ENCODE assay signal across 8 mouse cellular contexts in the genomic region with DNA sequence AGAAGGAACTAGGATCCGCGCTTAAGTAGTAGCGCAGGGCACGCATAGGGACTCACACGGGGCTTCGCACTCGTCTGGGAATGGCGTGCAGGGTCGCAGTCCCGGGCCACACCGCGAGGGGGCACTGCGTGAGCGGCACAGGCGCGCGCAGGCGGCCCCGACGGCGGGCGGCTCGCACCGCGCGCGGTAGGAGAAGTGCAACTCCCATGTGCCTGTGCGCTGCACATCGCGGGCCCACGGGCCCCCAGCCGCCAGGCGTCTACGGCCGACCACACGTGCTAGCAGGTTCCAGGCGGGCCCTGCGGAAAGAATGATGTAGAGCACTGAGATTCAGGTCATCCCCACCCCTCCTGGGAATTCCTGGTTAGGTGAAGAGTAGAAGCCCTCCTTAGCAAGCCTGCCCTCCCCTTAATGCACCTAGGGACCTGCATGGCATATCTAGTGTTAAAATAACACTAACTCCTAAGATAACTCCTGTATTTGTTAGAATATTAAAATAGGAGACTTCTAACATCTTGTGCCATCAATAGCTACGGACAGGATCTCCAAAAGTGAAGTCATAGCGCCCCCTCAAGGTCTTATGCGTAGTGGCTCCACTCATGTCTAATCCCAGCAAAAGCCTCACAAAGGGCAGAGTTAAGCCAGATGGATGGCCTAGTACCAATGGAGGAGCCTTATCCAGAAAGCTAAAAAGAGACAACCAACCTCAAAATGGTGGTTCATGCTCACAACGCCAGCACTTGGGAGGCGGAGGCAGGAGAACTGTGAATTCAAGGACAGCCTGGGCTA. TPM values are rescaled to one million over a fixed set of nuclear protein-coding genes. Genes with fewer than 3 reads are reported as not detected.
DNase-seq lines count a peak whose midpoint lies in the region; ATAC-seq and TF ChIP-seq lines count a peak whose summit lies in the region.

No protein-coding gene starts in this region.

- H3K4me1 ChIP-seq in forebrain, embryonic 11.5 days (replicated peaks; ENCODE audit: control insufficient read depth, insufficient read depth, low read length) = peaks cover 13% of the 10 kb centered on the region
- H3K4me1 ChIP-seq in kidney, adult 2 months (ENCODE audit: control insufficient read depth, insufficient read depth, low read length) = no peaks in the 10 kb centered on the region
- H3K4me1 ChIP-seq in liver, embryonic 14.5 days (replicated peaks; ENCODE audit: control insufficient read depth in 2 of 2, insufficient read depth in 2 of 2, low read length in 1 of 2) = no peaks in the 10 kb centered on the region; a peak in 1 of 4 replicates
- H3K4me1 ChIP-seq in olfactory bulb, adult 2 months (ENCODE audit: control insufficient read depth, insufficient read depth, low read length) = peaks cover 12% of the 10 kb centered on the region; the same call in 1 of the 2 replicates

- peak overlapping the region; percentile 32 for H3K9ac ChIP-seq in forebrain, embryonic 11.5 days (ENCODE audit: low read length)
- no peak overlapping the region for H3K9ac ChIP-seq in liver, embryonic 14.5 days (replicated peaks)

- TF ChIP-seq EP300 in liver, embryonic 14.5 days (IDR thresholded peaks at IDR 0.05; ENCODE audit: low read depth) = no peak

- H3K4me2 ChIP-seq in forebrain, embryonic 11.5 days (ENCODE audit: low read depth, low read length, severe bottlenecking) = peak overlapping the region; percentile 44
- no peak overlapping the region for H3K4me2 ChIP-seq in liver, embryonic 14.5 days (ENCODE audit: low read depth)

- peak; percentile 47 for TF ChIP-seq CTCF in left cerebral cortex, adult 2 months (IDR thresholded peaks at IDR 0.05)
- peak; percentile 68 for TF ChIP-seq CTCF in kidney, adult 2 months (conservative IDR thresholded peaks at IDR 0.05; ENCODE audit: insufficient read depth, insufficient read length, low read depth, low read length)
- TF ChIP-seq CTCF in liver, embryonic 14.5 days (IDR thresholded peaks at IDR 0.05; ENCODE audit: low read depth) = peak; percentile 57
- peak; percentile 60 for TF ChIP-seq CTCF in olfactory bulb, adult 2 months (IDR thresholded peaks at IDR 0.05; ENCODE audit: insufficient read depth, low read depth, low read length)

- no peak overlapping the region for H3K27ac ChIP-seq in left cerebral cortex, adult 2 months
- H3K27ac ChIP-seq in forebrain, embryonic 11.5 days (ENCODE audit: low read depth, low read length) = no peak overlapping the region
- no peak overlapping the region for H3K27ac ChIP-seq in kidney, adult 2 months (ENCODE audit: insufficient read depth, low read depth, low read length)
- H3K27ac ChIP-seq in liver, embryonic 14.5 days = no peak overlapping the region
- H3K27ac ChIP-seq in olfactory bulb, adult 2 months (ENCODE audit: insufficient read depth, low read depth, low read length) = no peak overlapping the region

- intact Hi-C loops in left cerebral cortex, adult 2 months (cut with DNase I) = loop anchor here (2.0 kb wide), 1 partner anchor 150 kb away; no protein-coding TSS in a partner anchor

- WGBS in forebrain, embryonic 11.5 days = 7% methylated on average over 43 of the region's 43 CpGs
- 15% methylated on average over 43 of the region's 43 CpGs for WGBS in kidney, adult 2 months
- 23% methylated on average over 43 of the region's 43 CpGs for WGBS in liver, embryonic 14.5 days (ENCODE audit: insufficient replicate concordance)
- WGBS in olfactory bulb, adult 2 months = 8% methylated on average over 43 of the region's 43 CpGs

- no peak for TF ChIP-seq POLR2A in kidney, adult 2 months (IDR thresholded peaks at IDR 0.05; ENCODE audit: low read depth, low read length)
- no peak for TF ChIP-seq POLR2A in olfactory bulb, adult 2 months (IDR thresholded peaks at IDR 0.05; ENCODE audit: insufficient read depth, low read depth, low read length)

- no peak overlapping the region for H3K4me3 ChIP-seq in left cerebral cortex, adult 2 months
- peak overlapping the region; percentile 44 for H3K4me3 ChIP-seq in forebrain, embryonic 11.5 days (ENCODE audit: low read depth, low read length)
- no peak overlapping the region for H3K4me3 ChIP-seq in kidney, adult 2 months (ENCODE audit: insufficient read depth, low read depth, low read length)
- H3K4me3 ChIP-seq in liver, embryonic 14.5 days (ENCODE audit: insufficient read depth in 1 of 2, low read depth in 2 of 2, low read length in 2 of 2) = no peak overlapping the region
- no peak overlapping the region for H3K4me3 ChIP-seq in olfactory bulb, adult 2 months (ENCODE audit: insufficient read depth, low read depth, low read length)

- no peaks in the 10 kb centered on the region for H3K36me3 ChIP-seq in forebrain, embryonic 11.5 days (ENCODE audit: control insufficient read depth, insufficient read depth, low read length)
- H3K36me3 ChIP-seq in kidney, adult 2 months (ENCODE audit: control insufficient read depth, insufficient read depth, low read length) = no peaks in the 10 kb centered on the region
- H3K36me3 ChIP-seq in liver, embryonic 14.5 days (replicated peaks; ENCODE audit: control insufficient read depth, insufficient read depth, low read depth) = no peaks in the 10 kb centered on the region

- H3K27me3 ChIP-seq in forebrain, embryonic 11.5 days (ENCODE audit: control insufficient read depth, insufficient read depth, low read length) = peaks cover 45% of the 10 kb centered on the region
- 0 out of 2 replicates have a peak, but pooled peaks cover 2% of the 10 kb centered on the region for H3K27me3 ChIP-seq in kidney, adult 2 months (replicated peaks; ENCODE audit: control insufficient read depth, insufficient read depth, low read length)
- peaks cover 54% of the 10 kb centered on the region for H3K27me3 ChIP-seq in liver, embryonic 14.5 days (ENCODE audit: control insufficient read depth, insufficient read depth, low read length)

- H3K9me3 ChIP-seq in forebrain, embryonic 11.5 days (ENCODE audit: control insufficient read depth, low read length) = no peaks in the 10 kb centered on the region
- H3K9me3 ChIP-seq in liver, embryonic 14.5 days (ENCODE audit: control insufficient read depth, low read length) = no peaks in the 10 kb centered on the region

- DNase-seq in left cerebral cortex, adult 2 months (ENCODE audit: extremely low spot score in 1 of 2, low spot score in 2 of 2) = no peak
- no peak for DNase-seq in left cerebral cortex, adult 8-10 months (ENCODE audit: low spot score in 2 of 2)
- peak; percentile 74 for DNase-seq in c-Kit-positive CD71-negative TER-119-negative erythroid progenitor cells, embryonic 14.5 days (ENCODE audit: low read depth)
- DNase-seq in forebrain, embryonic 11.5 days (ENCODE audit: low spot score) = peak; percentile 76
- peak; percentile 67 for DNase-seq in kidney, adult 2 months
- peak in 2 of 3 experiments; percentile 43 to 46 for DNase-seq in liver, embryonic 14.5 days (ENCODE audit: low read depth in 3 of 3, low spot score in 3 of 3)

- ATAC-seq in forebrain, embryonic 11.5 days (replicated peaks; ENCODE audit: low FRiP score) = 0 out of 2 replicates have a peak, but pooled peaks have one; percentile 31
- ATAC-seq in liver, embryonic 14.5 days (ENCODE audit: insufficient read depth) = no peak
- no peak for ATAC-seq in erythroid progenitor cell, adult 5-6 weeks (replicated peaks; ENCODE audit: low FRiP score, poor library complexity, severe bottlenecking)

RNA-seq across cellular contexts. Expression of gene Dll3, which starts 3.0 kb away (rescaled TPM):
- 1 to 10 TPM; 1.1 to 1.9 TPM for total RNA-seq in left cerebral cortex, adult 2 months (2021)
- total RNA-seq in left cerebral cortex, adult 8-10 months (2022) = 1 to 10 TPM in 2 of 4 experiments, under 1 TPM in 2; 0.59 to 2.9 (median 0.95) TPM
- 43.6 and 50.5 TPM in 2 replicates for polyA plus RNA-seq in forebrain, embryonic 11.5 days (2014; fragmentation: Nextera tagmentation; extraction: Ambion mirVana)
- not detected in 2 replicates for polyA plus RNA-seq in kidney, adult 2 months (2012; rRNA removed)
- polyA plus RNA-seq in liver, embryonic 14.5 days (2012; rRNA removed) = 0.03 and 0.04 TPM in 2 replicates
- polyA plus RNA-seq in liver, embryonic 14.5 days (2014; fragmentation: Nextera tagmentation; extraction: Ambion mirVana) = not detected in 2 replicates
- polyA plus RNA-seq in olfactory bulb, adult 2 months (2012; ENCODE audit: insufficient read depth, insufficient read length, low replicate concordance, missing spikeins) = not detected in 2 replicates
- not detected in 2 replicates for total RNA-seq in erythroid progenitor cell, adult 5-6 weeks (2015; ENCODE audit: low replicate concordance)
- not detected in 2 replicates for total RNA-seq in erythroid progenitor cell, adult 5-6 weeks (2017; ENCODE audit: low replicate concordance)

RNA-seq across cellular contexts. Expression of gene Selenov, which starts 8.0 kb away (rescaled TPM):
- total RNA-seq in left cerebral cortex, adult 2 months (2021) = 1 to 10 TPM in 1 of 2 experiments, under 1 TPM in 1; 0.79 to 1.1 TPM
- 1 to 10 TPM in 2 of 4 experiments, under 1 TPM in 2; 0.72 to 1.9 (median 1.0) TPM for total RNA-seq in left cerebral cortex, adult 8-10 months (2022)
- 0.24 TPM in 1 of 2 replicates, not detected in the other for polyA plus RNA-seq in forebrain, embryonic 11.5 days (2014; fragmentation: Nextera tagmentation; extraction: Ambion mirVana)
- polyA plus RNA-seq in kidney, adult 2 months (2012; rRNA removed) = 0.14 TPM in 1 of 2 replicates, not detected in the other
- not detected in 2 replicates for polyA plus RNA-seq in liver, embryonic 14.5 days (2012; rRNA removed)
- not detected in 2 replicates for polyA plus RNA-seq in liver, embryonic 14.5 days (2014; fragmentation: Nextera tagmentation; extraction: Ambion mirVana)
- polyA plus RNA-seq in olfactory bulb, adult 2 months (2012; ENCODE audit: insufficient read depth, insufficient read length, low replicate concordance, missing spikeins) = not detected in 2 replicates
- total RNA-seq in erythroid progenitor cell, adult 5-6 weeks (2015; ENCODE audit: low replicate concordance) = not detected in 2 replicates
- total RNA-seq in erythroid progenitor cell, adult 5-6 weeks (2017; ENCODE audit: low replicate concordance) = not detected in 2 replicates

RNA-seq across cellular contexts. Expression of gene Timm50, which starts 12.8 kb away (rescaled TPM):
- total RNA-seq in left cerebral cortex, adult 2 months (2021) = 10 to 100 TPM; 41.7 to 47.0 TPM
- total RNA-seq in left cerebral cortex, adult 8-10 months (2022) = 10 to 100 TPM; 34.8 to 39.2 (median 39.1) TPM
- 222 and 235 TPM in 2 replicates for polyA plus RNA-seq in forebrain, embryonic 11.5 days (2014; fragmentation: Nextera tagmentation; extraction: Ambion mirVana)
- 99.0 and 102 TPM in 2 replicates for polyA plus RNA-seq in kidney, adult 2 months (2012; rRNA removed)
- polyA plus RNA-seq in liver, embryonic 14.5 days (2012; rRNA removed) = 45.4 and 52.3 TPM in 2 replicates
- polyA plus RNA-seq in liver, embryonic 14.5 days (2014; fragmentation: Nextera tagmentation; extraction: Ambion mirVana) = 91.1 and 95.2 TPM in 2 replicates
- not detected in 2 replicates for polyA plus RNA-seq in olfactory bulb, adult 2 months (2012; ENCODE audit: insufficient read depth, insufficient read length, low replicate concordance, missing spikeins)
- total RNA-seq in erythroid progenitor cell, adult 5-6 weeks (2015; ENCODE audit: low replicate concordance) = 15.9 and 16.3 TPM in 2 replicates
- 7.8 and 12.7 TPM in 2 replicates for total RNA-seq in erythroid progenitor cell, adult 5-6 weeks (2017; ENCODE audit: low replicate concordance)

RNA-seq across cellular contexts. Expression of gene Eid2b, which starts 21.5 kb away (rescaled TPM):
- 10 to 100 TPM; 32.3 to 33.4 TPM for total RNA-seq in left cerebral cortex, adult 2 months (2021)
- total RNA-seq in left cerebral cortex, adult 8-10 months (2022) = 10 to 100 TPM; 30.6 to 34.2 (median 33.4) TPM
- 15.4 and 17.3 TPM in 2 replicates for polyA plus RNA-seq in forebrain, embryonic 11.5 days (2014; fragmentation: Nextera tagmentation; extraction: Ambion mirVana)
- 7.7 and 10.2 TPM in 2 replicates for polyA plus RNA-seq in kidney, adult 2 months (2012; rRNA removed)
- polyA plus RNA-seq in liver, embryonic 14.5 days (2012; rRNA removed) = 1.5 and 1.7 TPM in 2 replicates
- 1.4 and 2.1 TPM in 2 replicates for polyA plus RNA-seq in liver, embryonic 14.5 days (2014; fragmentation: Nextera tagmentation; extraction: Ambion mirVana)
- polyA plus RNA-seq in olfactory bulb, adult 2 months (2012; ENCODE audit: insufficient read depth, insufficient read length, low replicate concordance, missing spikeins) = not detected in 2 replicates
- total RNA-seq in erythroid progenitor cell, adult 5-6 weeks (2015; ENCODE audit: low replicate concordance) = 5.4 TPM in 1 of 2 replicates, not detected in the other
- 2.1 TPM in 1 of 2 replicates, not detected in the other for total RNA-seq in erythroid progenitor cell, adult 5-6 weeks (2017; ENCODE audit: low replicate concordance)

RNA-seq across cellular contexts. Expression of gene Eid2, which starts 31.4 kb away (rescaled TPM):
- total RNA-seq in left cerebral cortex, adult 2 months (2021) = 10 to 100 TPM; 63.3 to 64.4 TPM
- 10 to 100 TPM; 56.5 to 59.8 (median 58.3) TPM for total RNA-seq in left cerebral cortex, adult 8-10 months (2022)
- 12.6 and 16.1 TPM in 2 replicates for polyA plus RNA-seq in forebrain, embryonic 11.5 days (2014; fragmentation: Nextera tagmentation; extraction: Ambion mirVana)
- 5.2 and 5.7 TPM in 2 replicates for polyA plus RNA-seq in kidney, adult 2 months (2012; rRNA removed)
- 1.3 and 2.3 TPM in 2 replicates for polyA plus RNA-seq in liver, embryonic 14.5 days (2012; rRNA removed)
- polyA plus RNA-seq in liver, embryonic 14.5 days (2014; fragmentation: Nextera tagmentation; extraction: Ambion mirVana) = 0.38 and 1.1 TPM in 2 replicates
- not detected in 2 replicates for polyA plus RNA-seq in olfactory bulb, adult 2 months (2012; ENCODE audit: insufficient read depth, insufficient read length, low replicate concordance, missing spikeins)
- total RNA-seq in erythroid progenitor cell, adult 5-6 weeks (2015; ENCODE audit: low replicate concordance) = 10.1 TPM in 1 of 2 replicates, not detected in the other
- total RNA-seq in erythroid progenitor cell, adult 5-6 weeks (2017; ENCODE audit: low replicate concordance) = 3.3 TPM in 1 of 2 replicates, not detected in the other

Comparison
In these comparisons a context has a peak if more than half of its experiments do, and no peak if none do; other contexts are left out.
1. DNase-seq: peak in c-Kit-positive CD71-negative TER-119-negative erythroid progenitor cells, embryonic 14.5 days (single experiment), forebrain, embryonic 11.5 days (single experiment), kidney, adult 2 months (single experiment) and liver, embryonic 14.5 days (2 of 3); none in left cerebral cortex, adult 2 months (0 of 2) and left cerebral cortex, adult 8-10 months (0 of 2).
2. RNA of gene Dll3, which starts 3.0 kb away (polyA plus RNA-seq): 43.6 to 50.5 TPM in forebrain, embryonic 11.5 days; 0.03 to 0.04 TPM in liver, embryonic 14.5 days, not detected in kidney, adult 2 months and not detected in olfactory bulb, adult 2 months; every median in the first group is over 10 times any median in the second.
3. RNA of gene Timm50, which starts 12.8 kb away (polyA plus RNA-seq): 222 to 235 TPM in forebrain, embryonic 11.5 days, 99.0 to 102 TPM in kidney, adult 2 months and 45.4 to 95.2 TPM in liver, embryonic 14.5 days; not detected in olfactory bulb, adult 2 months; every median in the first group is over 10 times any median in the second.
4. Peak in every context shown above with its lines, with median percentiles within 50 percentile points of each other: CTCF ChIP-seq.